Mouse (Mus musculus): ENCODE data around the gene Letm1. TPM values are rescaled to one million over a fixed set of nuclear protein-coding genes. Genes with fewer than 3 reads are reported as not detected.

Letm1 gene
- polyA plus RNA-seq, 1 experiment from 2014 or later, result 52.2 TPM

DNA sequence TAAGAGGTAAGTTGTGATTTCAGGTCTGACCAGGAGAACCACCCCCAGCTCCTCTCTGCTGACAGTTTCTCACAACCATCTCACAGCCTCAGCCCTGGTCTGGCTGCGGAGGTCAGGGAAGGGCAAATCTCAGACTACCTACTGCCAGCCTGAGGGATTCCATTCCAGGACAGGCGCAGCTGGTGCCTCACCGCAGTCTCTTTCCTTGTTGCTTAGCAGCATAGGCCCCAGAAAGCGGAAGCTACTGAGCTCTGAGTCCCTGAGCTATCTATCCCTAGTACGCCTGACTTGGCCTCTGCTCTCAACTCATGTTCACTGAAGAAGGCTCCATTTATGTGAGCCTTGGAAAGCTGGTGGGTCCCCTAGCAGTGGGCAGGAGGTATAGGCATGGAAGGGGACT is 64.2 kb downstream of the Letm1 start:
- peaks cover 89% of the 10 kb centered on the region for H3K4me1 ChIP-seq (replicated peaks)
- H3K27me3 ChIP-seq (ENCODE audit: insufficient read depth, poor library complexity, severe bottlenecking), result peaks cover 94% of the 10 kb centered on the region
- no peak overlapping the region for H3K4me3 ChIP-seq
- WGBS, result 44% methylated on average over 5 of the region's 5 CpGs
- H3K9me3 ChIP-seq, result no peaks in the 10 kb centered on the region
- DNase-seq (ENCODE audit: low spot score), result peak; percentile 39
- peak overlapping the region; percentile 64; the same call in 1 of the 2 replicates for H3K27ac ChIP-seq
- H3K36me3 ChIP-seq, result peaks cover 3% of the 10 kb centered on the region; the same call in 1 of the 2 replicates

DNA sequence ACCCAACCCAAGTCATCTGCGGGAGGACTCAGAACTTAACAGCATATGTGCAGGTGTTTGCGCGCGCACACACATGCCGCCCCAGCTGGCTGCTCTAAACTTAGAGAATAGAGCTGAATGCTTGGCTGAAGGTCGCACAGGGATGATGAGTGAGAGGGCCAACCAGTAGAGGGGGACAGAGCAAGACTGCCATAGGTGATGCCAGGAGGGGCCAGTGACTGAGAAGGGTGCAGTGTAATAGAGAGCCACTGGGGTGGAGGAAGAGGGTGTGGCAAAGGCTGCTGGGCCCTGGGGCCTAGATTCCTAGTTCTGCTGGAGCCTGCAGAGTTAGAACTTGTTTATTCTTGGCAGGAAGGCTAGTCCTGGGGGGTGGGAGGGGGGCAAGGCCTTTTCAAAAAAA is 66.2 kb downstream of the Letm1 start:
- peaks cover 95% of the 10 kb centered on the region for H3K27me3 ChIP-seq (ENCODE audit: insufficient read depth, poor library complexity, severe bottlenecking)
- H3K27ac ChIP-seq, result peak overlapping the region; percentile 30; the same call in 1 of the 2 replicates
- no peak overlapping the region for H3K4me3 ChIP-seq
- no peak for DNase-seq (ENCODE audit: low spot score)
- no peaks in the 10 kb centered on the region for H3K36me3 ChIP-seq
- no peaks in the 10 kb centered on the region for H3K9me3 ChIP-seq
- H3K4me1 ChIP-seq (replicated peaks), result peaks cover 70% of the 10 kb centered on the region
- 82% methylated on average over 6 of the region's 6 CpGs for WGBS

DNA sequence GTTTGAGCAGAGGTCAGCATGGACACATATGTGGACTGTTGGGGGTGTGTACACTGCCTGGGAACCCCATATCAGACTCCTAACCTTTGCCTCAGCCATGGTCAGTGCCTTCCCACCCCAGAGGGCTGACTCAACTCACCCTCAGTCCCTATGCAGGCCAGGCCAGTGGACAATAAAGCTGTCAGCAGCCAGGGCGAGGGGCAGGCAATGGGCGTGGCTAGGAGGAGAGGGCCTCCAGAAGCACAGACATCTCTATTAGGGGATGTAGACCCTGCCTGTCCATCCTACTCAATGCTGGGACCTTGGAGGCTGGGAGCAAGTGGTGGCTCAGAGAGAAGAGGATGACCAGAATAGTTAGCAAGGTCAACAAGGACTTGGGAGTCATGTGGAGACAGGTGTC is 67.4 kb downstream of the Letm1 start:
- H3K27me3 ChIP-seq (ENCODE audit: insufficient read depth, poor library complexity, severe bottlenecking), result peaks cover 91% of the 10 kb centered on the region
- H3K27ac ChIP-seq, result peak overlapping the region; percentile 64
- H3K36me3 ChIP-seq, result no peaks in the 10 kb centered on the region
- no peak overlapping the region for H3K4me3 ChIP-seq
- DNase-seq (ENCODE audit: low spot score), result peak; percentile 69
- H3K9me3 ChIP-seq, result no peaks in the 10 kb centered on the region
- H3K4me1 ChIP-seq (replicated peaks), result peaks cover 57% of the 10 kb centered on the region
- 33% methylated on average over 2 of the region's 2 CpGs for WGBS

DNA sequence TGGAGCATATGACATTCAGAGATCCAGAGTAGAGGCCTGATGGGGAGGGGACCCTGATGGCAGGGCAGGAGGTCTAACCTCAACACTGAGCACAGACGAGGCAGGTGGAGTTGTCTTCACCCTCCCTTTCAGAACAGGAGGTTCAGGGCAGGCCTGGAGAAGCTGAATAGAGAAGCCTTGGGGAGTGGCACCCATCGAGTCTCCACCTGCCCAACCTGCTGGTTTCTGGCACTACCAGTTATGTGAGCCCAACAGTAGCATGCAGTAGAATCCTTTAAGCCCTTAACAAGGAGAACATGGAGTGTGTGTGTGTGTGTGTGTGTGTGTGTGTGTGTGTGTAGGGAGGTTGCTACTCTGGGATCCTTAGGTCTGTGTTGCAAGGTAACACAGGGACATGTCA is 70.1 kb downstream of the Letm1 start:
- H3K36me3 ChIP-seq, result no peaks in the 10 kb centered on the region
- H3K4me1 ChIP-seq (replicated peaks), result peaks cover 44% of the 10 kb centered on the region
- H3K4me3 ChIP-seq, result no peak overlapping the region
- WGBS, result 71% methylated on average over 2 of the region's 2 CpGs
- peaks cover 91% of the 10 kb centered on the region for H3K27me3 ChIP-seq (ENCODE audit: insufficient read depth, poor library complexity, severe bottlenecking)
- DNase-seq (ENCODE audit: low spot score), result no peak
- no peaks in the 10 kb centered on the region for H3K9me3 ChIP-seq
- 0 out of 2 replicates have a peak overlapping the region, but pooled peaks have one; percentile 25 for H3K27ac ChIP-seq

DNA sequence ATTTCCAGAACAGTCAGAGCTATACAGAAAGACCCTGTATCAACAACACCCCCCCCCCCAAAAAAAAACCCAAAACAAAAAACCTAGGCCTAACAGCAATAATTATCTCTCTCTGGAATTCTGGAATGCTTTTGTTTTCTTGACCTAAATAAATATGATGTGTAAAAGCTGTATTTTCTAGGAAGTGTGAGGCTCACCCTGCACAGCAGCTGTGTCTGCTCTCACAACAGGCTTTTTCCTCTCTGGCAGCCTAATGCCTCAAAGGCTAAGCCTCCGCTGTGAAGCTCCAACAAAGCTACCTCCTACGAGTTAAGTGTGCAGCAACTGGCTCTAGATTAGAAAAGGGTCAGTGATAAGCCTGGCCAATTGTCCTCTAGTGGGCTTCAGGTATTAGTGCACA is 73.6 kb downstream of the Letm1 start:
- Histone ChIP-seq H3K27me3 (ENCODE audit: insufficient read depth, poor library complexity, severe bottlenecking) (peaks cover 81% of the 10 kb centered on the region), H3K27ac (no peak overlapping the region)

DNA sequence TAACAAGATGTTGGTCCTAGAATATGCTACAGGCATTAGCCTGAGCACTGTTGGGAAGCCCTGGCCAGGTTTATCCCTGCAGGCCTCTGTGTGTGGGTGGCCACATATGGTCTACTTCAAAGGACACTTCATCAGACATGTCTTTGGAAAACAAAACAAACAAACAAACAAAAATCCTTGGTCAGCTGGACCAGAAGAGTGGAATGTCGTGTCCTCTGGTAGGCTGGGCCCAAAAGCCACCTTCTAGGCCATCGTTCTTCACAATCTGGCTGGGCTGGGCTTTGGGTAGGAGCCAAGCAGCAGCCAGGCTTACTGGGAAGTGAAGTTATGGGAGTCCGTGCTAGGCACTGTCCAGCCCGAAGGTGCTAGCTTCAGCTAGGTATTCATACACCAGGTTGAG is 75.5 kb downstream of the Letm1 start:
- peaks cover 79% of the 10 kb centered on the region for H3K27me3 ChIP-seq (ENCODE audit: insufficient read depth, poor library complexity, severe bottlenecking)
- WGBS, result 73% methylated on average over 4 of the region's 4 CpGs
- H3K4me3 ChIP-seq, result no peak overlapping the region
- H3K4me1 ChIP-seq (replicated peaks), result peaks cover 59% of the 10 kb centered on the region
- H3K27ac ChIP-seq, result peak overlapping the region; percentile 91
- no peak for DNase-seq (ENCODE audit: low spot score)
- H3K9me3 ChIP-seq, result no peaks in the 10 kb centered on the region
- H3K36me3 ChIP-seq, result no peaks in the 10 kb centered on the region

More for the DNA sequence above, 73.6 kb downstream of the Letm1 start:
- Histone ChIP-seq H3K9me3 (no peaks in the 10 kb centered on the region), H3K4me3 (no peak overlapping the region), H3K36me3 (no peaks in the 10 kb centered on the region), H3K4me1 (replicated peaks) (peaks cover 47% of the 10 kb centered on the region)
- no peak for DNase-seq (ENCODE audit: low spot score)
- WGBS, result 39% methylated on average over 2 of the region's 2 CpGs

DNA sequence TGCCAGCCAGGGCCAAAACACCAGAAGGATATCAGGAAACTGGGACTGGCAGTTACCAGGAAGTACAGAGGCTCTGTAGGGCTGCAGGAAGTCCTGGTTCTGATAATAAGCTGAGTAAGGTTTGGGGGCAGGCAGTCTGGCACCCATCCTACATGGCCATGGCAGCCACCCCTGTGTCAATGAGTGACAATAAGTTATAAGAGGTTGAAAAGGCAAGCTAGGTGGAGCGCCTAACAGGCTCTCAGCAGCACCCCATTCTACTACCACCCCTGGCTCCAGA is 76.3 kb downstream of the Letm1 start:
- peaks cover 67% of the 10 kb centered on the region for H3K4me1 ChIP-seq (replicated peaks)
- peaks cover 79% of the 10 kb centered on the region for H3K27me3 ChIP-seq (ENCODE audit: insufficient read depth, poor library complexity, severe bottlenecking)
- peak overlapping the region; percentile 31; the same call in 1 of the 2 replicates for H3K4me3 ChIP-seq
- no peaks in the 10 kb centered on the region for H3K9me3 ChIP-seq
- 77% methylated on average over 1 of the region's 1 CpGs for WGBS
- DNase-seq (ENCODE audit: low spot score), result no peak
- peak overlapping the region; percentile 91 for H3K27ac ChIP-seq
- no peaks in the 10 kb centered on the region for H3K36me3 ChIP-seq

DNA sequence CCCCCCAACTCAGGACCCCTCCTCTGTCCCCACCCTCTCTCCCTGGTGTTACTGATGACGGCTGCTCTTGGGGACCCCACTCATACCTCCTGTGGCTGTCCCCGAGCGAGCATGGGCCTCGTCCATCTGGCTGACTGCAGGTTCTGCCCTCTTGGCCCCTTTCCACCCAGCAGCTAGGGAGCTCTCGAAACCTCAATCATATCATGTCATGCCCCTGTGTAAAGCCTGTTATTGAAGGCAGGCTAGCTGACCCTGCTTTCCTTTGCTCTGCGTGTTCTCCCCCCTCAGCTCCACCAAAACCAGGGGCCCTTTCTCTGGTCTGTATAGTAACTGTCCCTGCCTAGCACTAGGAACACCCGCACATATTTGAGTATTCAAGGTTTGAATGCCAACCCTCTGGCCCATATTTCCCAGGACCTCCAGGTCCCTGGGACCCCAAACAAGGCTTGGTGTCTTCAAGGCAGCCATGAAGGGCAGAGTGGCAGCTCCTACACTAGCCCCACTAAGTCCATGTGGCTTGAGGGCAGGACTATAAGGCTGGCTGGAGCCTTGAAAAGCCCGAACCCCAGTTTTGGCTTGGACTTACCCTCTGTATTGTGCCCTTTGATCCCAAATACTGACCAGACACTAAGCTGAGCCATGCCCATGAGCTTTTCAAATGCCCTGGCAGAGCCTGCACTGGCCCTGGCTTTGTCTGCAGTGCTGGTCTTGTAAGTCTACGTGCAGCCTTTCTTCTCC is 76.8 kb downstream of the Letm1 start:
- 13% methylated on average over 9 of the region's 9 CpGs for WGBS
- Histone ChIP-seq H3K4me3 (peak overlapping the region; percentile 31), H3K9me3 (no peaks in the 10 kb centered on the region), H3K27me3 (ENCODE audit: insufficient read depth, poor library complexity, severe bottlenecking) (peaks cover 83% of the 10 kb centered on the region), H3K36me3 (no peaks in the 10 kb centered on the region), H3K4me1 (replicated peaks) (peaks cover 72% of the 10 kb centered on the region), H3K27ac (peak overlapping the region; percentile 91)
- DNase-seq (ENCODE audit: low spot score), result no peak

DNA sequence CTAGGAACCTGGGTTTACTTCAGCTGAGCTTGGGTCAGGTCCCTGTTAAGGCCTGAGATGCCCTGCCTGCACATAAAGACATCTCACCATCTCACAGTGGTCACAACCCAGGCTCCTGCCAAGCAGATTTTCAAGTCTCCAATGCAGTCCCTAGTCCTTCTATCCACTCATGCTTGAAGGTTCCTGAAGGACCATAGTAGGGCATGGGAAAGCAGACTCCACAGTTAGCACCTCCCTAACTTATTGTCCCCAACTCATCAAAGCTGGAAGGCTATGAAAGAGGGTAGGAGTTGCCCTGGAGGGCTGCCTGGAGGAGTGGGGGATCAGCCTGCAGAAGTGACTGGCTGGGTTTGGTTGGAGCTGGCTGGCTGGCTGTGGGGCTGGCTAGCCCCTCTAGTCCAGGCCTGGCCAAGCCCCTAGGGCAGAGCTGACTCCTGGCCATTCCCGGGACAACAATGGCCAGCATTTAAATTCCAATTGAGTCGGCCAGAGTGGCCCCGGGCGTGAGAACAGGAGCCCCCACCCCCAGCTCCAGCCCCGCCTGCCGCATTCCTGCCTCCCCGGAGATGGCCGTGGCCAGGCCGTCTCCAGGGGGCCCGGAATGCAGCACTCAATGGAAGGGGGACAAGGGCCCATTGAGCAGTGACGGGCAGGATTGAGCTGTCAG is 77.5 kb downstream of the Letm1 start:
- Histone ChIP-seq H3K27ac (peak overlapping the region; percentile 91), H3K36me3 (no peaks in the 10 kb centered on the region), H3K27me3 (ENCODE audit: insufficient read depth, poor library complexity, severe bottlenecking) (peaks cover 83% of the 10 kb centered on the region), H3K4me3 (peak overlapping the region; percentile 31), H3K9me3 (no peaks in the 10 kb centered on the region), H3K4me1 (replicated peaks) (peaks cover 79% of the 10 kb centered on the region)
- WGBS, result 1% methylated on average over 11 of the region's 11 CpGs
- peak; percentile 90 for DNase-seq (ENCODE audit: low spot score)

DNA sequence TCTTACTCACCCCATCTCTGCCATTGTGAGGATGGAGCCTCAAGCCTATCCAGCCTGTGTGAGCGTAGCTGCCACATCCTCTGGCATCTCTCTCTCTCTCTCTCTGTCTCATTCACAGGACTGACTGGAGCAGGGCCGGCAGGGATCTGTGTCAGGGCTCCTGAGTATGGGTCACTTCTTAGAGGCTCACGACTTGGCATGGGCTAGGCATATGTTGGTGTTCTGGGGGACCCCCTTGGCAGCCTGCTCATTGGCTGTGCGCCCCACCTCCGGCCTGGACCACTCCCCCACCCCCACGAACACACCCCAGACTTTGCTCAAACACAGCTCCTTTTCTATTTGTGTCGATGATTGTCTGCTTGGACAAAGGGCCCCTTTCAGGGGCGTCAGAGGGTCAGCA is 78.6 kb downstream of the Letm1 start:
- WGBS, result 24% methylated on average over 8 of the region's 8 CpGs
- peak; percentile 35 for DNase-seq (ENCODE audit: low spot score)
- H3K4me1 ChIP-seq (replicated peaks), result peaks cover 90% of the 10 kb centered on the region
- no peaks in the 10 kb centered on the region for H3K9me3 ChIP-seq
- H3K4me3 ChIP-seq, result peak overlapping the region; percentile 31; the same call in 1 of the 2 replicates
- no peaks in the 10 kb centered on the region for H3K36me3 ChIP-seq
- peak overlapping the region; percentile 91 for H3K27ac ChIP-seq
- peaks cover 86% of the 10 kb centered on the region for H3K27me3 ChIP-seq (ENCODE audit: insufficient read depth, poor library complexity, severe bottlenecking)

DNA sequence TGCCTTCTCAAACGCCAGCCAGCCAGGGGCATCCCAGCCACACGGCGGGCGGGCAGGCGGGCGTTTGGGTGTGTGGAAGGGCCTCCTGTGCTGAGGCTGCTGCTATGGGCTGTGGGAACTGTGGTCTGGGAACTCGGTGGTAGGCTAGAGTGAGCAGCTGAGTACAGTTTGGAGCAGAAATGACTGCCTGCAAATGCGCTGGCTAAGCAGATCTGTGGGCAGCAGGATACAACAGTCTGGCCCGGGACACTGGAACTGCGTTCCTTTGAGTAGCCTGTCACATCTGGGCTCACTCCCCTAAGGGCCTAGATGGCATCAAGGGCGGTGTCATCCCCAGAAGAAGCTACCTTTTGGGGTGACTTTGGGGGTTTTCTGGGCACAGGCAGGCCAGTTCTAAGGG is 80.8 kb downstream of the Letm1 start:
- Histone ChIP-seq H3K9me3 (no peaks in the 10 kb centered on the region), H3K27me3 (ENCODE audit: insufficient read depth, poor library complexity, severe bottlenecking) (peaks cover 86% of the 10 kb centered on the region), H3K4me3 (no peak overlapping the region), H3K36me3 (no peaks in the 10 kb centered on the region), H3K27ac (peak overlapping the region; percentile 95), H3K4me1 (replicated peaks) (peaks cover 99% of the 10 kb centered on the region)
- no peak for DNase-seq (ENCODE audit: low spot score)
- 89% methylated on average over 11 of the region's 11 CpGs for WGBS

DNA sequence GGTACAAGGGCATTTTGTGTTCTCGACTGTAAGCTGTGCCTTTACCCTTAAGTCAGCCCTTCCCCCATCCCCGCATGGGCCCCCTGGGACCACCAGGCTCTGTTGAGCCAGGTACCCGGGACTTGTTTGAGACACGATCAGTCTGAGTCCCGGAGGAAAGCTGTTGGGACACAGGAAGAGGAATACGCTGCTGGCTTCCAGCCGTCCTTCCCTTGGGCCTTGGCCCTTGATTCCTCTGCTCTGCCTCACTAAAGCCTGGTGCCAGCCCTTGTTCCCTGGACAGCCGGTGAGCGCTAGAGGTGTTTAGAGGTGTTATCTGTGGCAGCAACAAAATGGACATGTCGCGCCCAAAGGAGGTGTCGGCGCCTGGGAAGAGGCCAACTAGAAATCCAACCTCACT is 82.6 kb downstream of the Letm1 start:
- DNase-seq (ENCODE audit: low spot score), result no peak
- H3K4me3 ChIP-seq, result 0 out of 2 replicates have a peak overlapping the region, but pooled peaks have one; percentile 2
- H3K36me3 ChIP-seq, result no peaks in the 10 kb centered on the region
- peaks cover 91% of the 10 kb centered on the region for H3K27me3 ChIP-seq (ENCODE audit: insufficient read depth, poor library complexity, severe bottlenecking)
- WGBS, result 48% methylated on average over 13 of the region's 13 CpGs
- no peaks in the 10 kb centered on the region for H3K9me3 ChIP-seq
- H3K27ac ChIP-seq, result peak overlapping the region; percentile 95
- H3K4me1 ChIP-seq (replicated peaks), result peaks cover 99% of the 10 kb centered on the region

DNA sequence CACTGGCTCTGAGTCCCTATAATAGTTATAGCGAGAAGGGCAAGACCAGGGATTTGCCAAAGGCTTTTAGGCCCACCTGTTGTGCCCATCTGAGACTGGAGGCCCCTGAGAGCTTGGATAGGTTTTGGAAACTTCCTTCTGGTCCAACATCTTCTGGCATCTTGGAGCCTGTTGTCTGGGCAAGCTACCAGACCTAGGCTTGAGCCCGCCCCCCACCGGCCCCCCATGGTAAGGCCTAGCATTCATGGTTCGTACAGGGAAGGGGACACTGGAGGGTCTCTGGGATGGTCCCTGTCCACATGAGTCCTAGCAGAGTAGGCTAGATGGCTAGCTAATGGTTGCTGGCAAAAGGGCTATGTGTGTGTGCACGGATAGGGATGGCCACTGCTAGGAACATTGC is 83.9 kb downstream of the Letm1 start:
- H3K27ac ChIP-seq, result peak overlapping the region; percentile 95
- H3K36me3 ChIP-seq, result no peaks in the 10 kb centered on the region
- WGBS, result 83% methylated on average over 5 of the region's 5 CpGs
- peaks cover 99% of the 10 kb centered on the region for H3K4me1 ChIP-seq (replicated peaks)
- H3K4me3 ChIP-seq, result 0 out of 2 replicates have a peak overlapping the region, but pooled peaks have one; percentile 11
- peaks cover 94% of the 10 kb centered on the region for H3K27me3 ChIP-seq (ENCODE audit: insufficient read depth, poor library complexity, severe bottlenecking)
- DNase-seq (ENCODE audit: low spot score), result no peak
- no peaks in the 10 kb centered on the region for H3K9me3 ChIP-seq
